Mouse (Mus musculus): ENCODE measurements at regions not wholly inside any gene's neighbourhood (a gene's known extent, or its start where the extent isn't known, plus 50 kb on each side); places are given as distances from the start of the nearest gene placed in this dataset.

DNA sequence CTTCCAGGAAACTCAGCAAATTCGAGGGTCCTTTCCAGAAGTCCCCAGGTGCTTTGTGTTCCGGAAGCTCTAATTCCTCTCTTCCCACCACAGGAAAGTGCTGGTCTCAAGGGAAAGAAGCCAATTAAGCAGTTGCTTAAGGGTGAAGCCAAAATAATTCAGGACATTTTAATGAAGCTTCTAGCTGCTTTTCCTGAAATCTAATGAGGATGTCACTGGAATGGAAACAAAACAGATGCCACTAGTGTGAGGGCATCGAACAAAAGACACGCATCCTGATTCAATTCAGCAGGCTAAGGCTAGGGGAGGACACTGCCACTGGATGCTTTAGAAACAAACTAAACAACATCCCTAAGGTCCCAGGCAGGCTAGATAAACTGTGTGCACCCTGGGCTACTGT lies 245.3 kb downstream of the Rnf152 start:
- no peak for ATAC-seq (ENCODE audit: low read depth)
- WGBS = 46% methylated on average over 4 of the region's 4 CpGs
- Histone ChIP-seq H3K27me3 (ENCODE audit: control insufficient read depth, insufficient read depth, low read depth, low read length) (no peaks in the 10 kb centered on the region), H3K9ac (ENCODE audit: low read length) (no peak overlapping the region), H3K4me3 (ENCODE audit: low read length) (no peak overlapping the region), H3K9me3 (ENCODE audit: control insufficient read depth, low read length) (no peaks in the 10 kb centered on the region), H3K27ac (ENCODE audit: low read length) (no peak overlapping the region), H3K36me3 (ENCODE audit: control insufficient read depth, insufficient read depth, low read length) (no peaks in the 10 kb centered on the region), H3K4me2 (ENCODE audit: low read depth, low read length) (no peak overlapping the region), H3K4me1 (replicated peaks; ENCODE audit: control insufficient read depth, insufficient read depth, low read length) (no peaks in the 10 kb centered on the region)

GRCm38 (mm10) chr1:105110581-105111210 lies 245.8 kb downstream of the Rnf152 start:
- no peak overlapping the region for H3K27ac ChIP-seq (ENCODE audit: low read length)
- no peak overlapping the region for H3K4me2 ChIP-seq (ENCODE audit: low read depth, low read length)
- H3K36me3 ChIP-seq (ENCODE audit: control insufficient read depth, insufficient read depth, low read length) = no peaks in the 10 kb centered on the region
- H3K27me3 ChIP-seq (ENCODE audit: control insufficient read depth, insufficient read depth, low read depth, low read length) = no peaks in the 10 kb centered on the region
- H3K4me3 ChIP-seq (ENCODE audit: low read length) = no peak overlapping the region
- H3K9me3 ChIP-seq (ENCODE audit: control insufficient read depth, low read length) = no peaks in the 10 kb centered on the region
- no peaks in the 10 kb centered on the region for H3K4me1 ChIP-seq (replicated peaks; ENCODE audit: control insufficient read depth, insufficient read depth, low read length)
- no peak overlapping the region for H3K9ac ChIP-seq (ENCODE audit: low read length)
- ATAC-seq (ENCODE audit: low read depth) = peak; percentile 80
- 48% methylated on average over 1 of the region's 1 CpGs for WGBS

- no peak overlapping the region for H3K4me2 ChIP-seq (ENCODE audit: low read depth, low read length)
- H3K9me3 ChIP-seq (ENCODE audit: control insufficient read depth, low read length) = no peaks in the 10 kb centered on the region
- no peaks in the 10 kb centered on the region for H3K36me3 ChIP-seq (ENCODE audit: control insufficient read depth, insufficient read depth, low read length)
- H3K27me3 ChIP-seq (ENCODE audit: control insufficient read depth, insufficient read depth, low read depth, low read length) = no peaks in the 10 kb centered on the region
- H3K27ac ChIP-seq (ENCODE audit: low read length) = no peak overlapping the region
- H3K4me3 ChIP-seq (ENCODE audit: low read length) = no peak overlapping the region
- H3K4me1 ChIP-seq (replicated peaks; ENCODE audit: control insufficient read depth, insufficient read depth, low read length) = no peaks in the 10 kb centered on the region
- WGBS = 40% methylated on average over 4 of the region's 4 CpGs
- ATAC-seq (ENCODE audit: low read depth) = no peak
- no peak overlapping the region for H3K9ac ChIP-seq (ENCODE audit: low read length)
Observed at GRCm38 (mm10) chr1:105107836-105108235, 248.7 kb downstream of the Rnf152 start.

DNA sequence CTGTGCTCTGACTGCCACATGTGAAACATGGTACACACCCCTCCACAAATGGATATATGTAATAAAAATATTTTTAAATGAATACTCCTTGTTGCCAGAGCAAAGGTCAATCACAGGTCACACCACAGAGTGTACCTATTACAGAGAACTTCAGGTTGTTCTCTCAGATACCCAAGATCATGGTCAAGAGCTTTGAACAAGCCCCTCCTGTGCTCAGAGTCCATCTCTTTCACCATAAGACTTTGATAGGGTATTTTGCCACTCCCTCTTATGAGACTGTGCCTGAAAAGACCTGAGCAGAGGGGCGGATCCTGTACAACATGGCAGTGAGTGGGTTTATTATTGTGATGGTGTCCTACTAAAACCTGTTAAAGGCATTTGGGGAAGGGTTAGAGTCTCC lies 249.3 kb downstream of the Rnf152 start:
- 70% methylated on average over 1 of the region's 1 CpGs for WGBS
- Histone ChIP-seq H3K4me3 (ENCODE audit: low read length) (no peak overlapping the region), H3K9me3 (ENCODE audit: control insufficient read depth, low read length) (no peaks in the 10 kb centered on the region)

GRCm38 (mm10) chr1:105105211-105105610 lies 251.3 kb downstream of the Rnf152 start:
- no peaks in the 10 kb centered on the region for H3K27me3 ChIP-seq (ENCODE audit: control insufficient read depth, insufficient read depth, low read depth, low read length)
- H3K9me3 ChIP-seq (ENCODE audit: control insufficient read depth, low read length) = no peaks in the 10 kb centered on the region
- H3K27ac ChIP-seq (ENCODE audit: low read length) = no peak overlapping the region
- H3K4me2 ChIP-seq (ENCODE audit: low read depth, low read length) = no peak overlapping the region
- no peak overlapping the region for H3K9ac ChIP-seq (ENCODE audit: low read length)
- no peaks in the 10 kb centered on the region for H3K4me1 ChIP-seq (replicated peaks; ENCODE audit: control insufficient read depth, insufficient read depth, low read length)
- no peak overlapping the region for H3K4me3 ChIP-seq (ENCODE audit: low read length)
- H3K36me3 ChIP-seq (ENCODE audit: control insufficient read depth, insufficient read depth, low read length) = no peaks in the 10 kb centered on the region
- no peak for ATAC-seq (ENCODE audit: low read depth)

More for the DNA sequence above, 249.3 kb downstream of the Rnf152 start:
- Histone ChIP-seq H3K27me3 (ENCODE audit: control insufficient read depth, insufficient read depth, low read depth, low read length) (no peaks in the 10 kb centered on the region), H3K9ac (ENCODE audit: low read length) (no peak overlapping the region), H3K27ac (ENCODE audit: low read length) (no peak overlapping the region), H3K4me1 (replicated peaks; ENCODE audit: control insufficient read depth, insufficient read depth, low read length) (no peaks in the 10 kb centered on the region), H3K36me3 (ENCODE audit: control insufficient read depth, insufficient read depth, low read length) (no peaks in the 10 kb centered on the region), H3K4me2 (ENCODE audit: low read depth, low read length) (no peak overlapping the region)
- no peak for ATAC-seq (ENCODE audit: low read depth)

GRCm38 (mm10) chr1:105095091-105095490 lies 261.4 kb downstream of the Rnf152 start:
- Histone ChIP-seq H3K9ac (ENCODE audit: low read length) (no peak overlapping the region), H3K4me2 (ENCODE audit: low read depth, low read length) (no peak overlapping the region), H3K27me3 (ENCODE audit: control insufficient read depth, insufficient read depth, low read depth, low read length) (no peaks in the 10 kb centered on the region), H3K9me3 (ENCODE audit: control insufficient read depth, low read length) (no peaks in the 10 kb centered on the region), H3K4me3 (ENCODE audit: low read length) (no peak overlapping the region), H3K4me1 (replicated peaks; ENCODE audit: control insufficient read depth, insufficient read depth, low read length) (0 out of 2 replicates have a peak, but pooled peaks cover 2% of the 10 kb centered on the region), H3K36me3 (ENCODE audit: control insufficient read depth, insufficient read depth, low read length) (no peaks in the 10 kb centered on the region), H3K27ac (ENCODE audit: low read length) (no peak overlapping the region)
- ATAC-seq (ENCODE audit: low read depth) = no peak
- 51% methylated on average over 2 of the region's 2 CpGs for WGBS

DNA sequence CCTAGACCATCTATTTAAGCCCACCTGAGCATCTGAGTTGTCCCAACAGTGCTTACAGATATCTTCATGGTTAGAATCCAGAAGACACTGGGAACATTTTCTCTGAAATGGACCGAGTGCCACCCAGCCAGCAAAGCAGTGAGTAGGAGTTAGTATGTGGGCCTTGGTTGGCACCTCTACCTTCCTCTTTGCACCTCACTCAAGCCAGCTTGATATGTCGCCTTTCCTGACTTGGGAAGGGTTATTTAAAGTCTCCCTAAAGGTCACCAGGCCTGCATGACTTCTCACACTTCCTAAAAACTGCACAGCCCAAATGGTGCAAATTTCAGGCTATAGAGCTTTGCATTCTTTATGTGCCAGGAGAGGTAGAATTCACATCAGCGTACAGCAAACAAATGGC lies 262.0 kb downstream of the Rnf152 start:
- Histone ChIP-seq H3K36me3 (ENCODE audit: control insufficient read depth, insufficient read depth, low read length) (no peaks in the 10 kb centered on the region), H3K27ac (ENCODE audit: low read length) (no peak overlapping the region), H3K4me3 (ENCODE audit: low read length) (no peak overlapping the region), H3K4me1 (replicated peaks; ENCODE audit: control insufficient read depth, insufficient read depth, low read length) (0 out of 2 replicates have a peak, but pooled peaks cover 2% of the 10 kb centered on the region), H3K9me3 (ENCODE audit: control insufficient read depth, low read length) (no peaks in the 10 kb centered on the region), H3K9ac (ENCODE audit: low read length) (no peak overlapping the region), H3K27me3 (ENCODE audit: control insufficient read depth, insufficient read depth, low read depth, low read length) (no peaks in the 10 kb centered on the region), H3K4me2 (ENCODE audit: low read depth, low read length) (no peak overlapping the region)
- no peak for ATAC-seq (ENCODE audit: low read depth)
- 76% methylated on average over 3 of the region's 3 CpGs for WGBS

DNA sequence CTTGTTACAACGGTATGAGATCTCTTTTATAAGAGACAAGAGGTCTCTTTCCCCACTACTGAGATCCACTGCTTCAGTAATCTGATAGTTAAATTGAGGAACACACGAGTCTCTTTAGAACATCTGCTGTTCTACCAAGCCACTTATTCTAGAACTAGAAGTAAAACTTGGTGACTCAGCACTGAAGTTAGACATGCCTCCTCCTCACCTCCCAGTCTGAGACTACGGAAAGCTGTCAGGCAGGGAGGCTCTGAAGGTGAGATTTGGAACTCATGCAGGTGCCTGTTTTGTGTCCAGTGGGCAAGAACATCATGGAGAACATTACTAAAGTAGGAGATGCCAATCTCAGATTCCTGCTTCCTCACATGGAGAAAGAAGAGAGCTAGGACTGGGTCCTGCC lies 262.6 kb downstream of the Rnf152 start:
- Histone ChIP-seq H3K4me2 (ENCODE audit: low read depth, low read length) (no peak overlapping the region), H3K36me3 (ENCODE audit: control insufficient read depth, insufficient read depth, low read length) (no peaks in the 10 kb centered on the region), H3K9ac (ENCODE audit: low read length) (no peak overlapping the region), H3K4me3 (ENCODE audit: low read length) (no peak overlapping the region), H3K9me3 (ENCODE audit: control insufficient read depth, low read length) (no peaks in the 10 kb centered on the region), H3K27me3 (ENCODE audit: control insufficient read depth, insufficient read depth, low read depth, low read length) (no peaks in the 10 kb centered on the region), H3K27ac (ENCODE audit: low read length) (no peak overlapping the region), H3K4me1 (replicated peaks; ENCODE audit: control insufficient read depth, insufficient read depth, low read length) (0 out of 2 replicates have a peak, but pooled peaks cover 2% of the 10 kb centered on the region)
- 82% methylated on average over 3 of the region's 3 CpGs for WGBS
- no peak for ATAC-seq (ENCODE audit: low read depth)

- Histone ChIP-seq H3K4me2 (ENCODE audit: low read depth, low read length) (no peak overlapping the region), H3K4me1 (replicated peaks; ENCODE audit: control insufficient read depth, insufficient read depth, low read length) (0 out of 2 replicates have a peak, but pooled peaks cover 2% of the 10 kb centered on the region), H3K27me3 (ENCODE audit: control insufficient read depth, insufficient read depth, low read depth, low read length) (no peaks in the 10 kb centered on the region), H3K9ac (ENCODE audit: low read length) (no peak overlapping the region), H3K9me3 (ENCODE audit: control insufficient read depth, low read length) (no peaks in the 10 kb centered on the region), H3K4me3 (ENCODE audit: low read length) (no peak overlapping the region), H3K27ac (ENCODE audit: low read length) (no peak overlapping the region), H3K36me3 (ENCODE audit: control insufficient read depth, insufficient read depth, low read length) (no peaks in the 10 kb centered on the region)
- ATAC-seq (ENCODE audit: low read depth) = no peak
- WGBS = 65% methylated on average over 1 of the region's 1 CpGs
Observed at GRCm38 (mm10) chr1:105093012-105093411, 263.5 kb downstream of the Rnf152 start.

All from lung, embryonic 16.5 days (tissue).